In genomic region chr7:29134693-29135386, GRCm38 (mm10) we compare ENCODE assay signal across 9 mouse cellular contexts. TPM values are rescaled to one million over a fixed set of nuclear protein-coding genes. Genes with fewer than 3 reads are reported as not detected.
DNase-seq lines count a peak whose midpoint lies in the region; ATAC-seq lines count a peak whose summit lies in the region.
"Had no signal": no experiment of that assay in that cellular context is flagged by ENCODE, and none has a peak within 500 bp of the region (broad histone marks: within the 10 kb centered on the region; RNA-seq: fewer than 3 reads in every experiment).

Rasgrp4 (plus strand) TSS chr7:29134851.

- 2% methylated on average over 13 of the region's 20 CpGs for WGBS in heart, embryonic 13.5 days
- WGBS in limb, embryonic 11.5 days = 1% methylated on average over 10 of the region's 20 CpGs
- WGBS in midbrain, embryonic 10.5 days = 2% methylated on average over 12 of the region's 20 CpGs
- 3% methylated on average over 13 of the region's 20 CpGs for WGBS in stomach, embryonic 16.5 days

- no peaks in the 10 kb centered on the region for H3K9me3 ChIP-seq in heart, embryonic 13.5 days
- no peaks in the 10 kb centered on the region for H3K9me3 ChIP-seq in limb, embryonic 11.5 days (ENCODE audit: control insufficient read depth, low read length)
- no peaks in the 10 kb centered on the region for H3K9me3 ChIP-seq in midbrain, embryonic 10.5 days (replicated peaks)
- no peaks in the 10 kb centered on the region for H3K9me3 ChIP-seq in stomach, embryonic 16.5 days (replicated peaks; ENCODE audit: control insufficient read depth, low read length)

- H3K4me3 ChIP-seq in heart, embryonic 13.5 days = peak within 1 kb of the TSS; percentile 32
- H3K4me3 ChIP-seq in limb, embryonic 11.5 days (ENCODE audit: low read depth, low read length) = peak within 1 kb of the TSS; percentile 20; the same call in 1 of the 2 replicates
- peak within 1 kb of the TSS; percentile 51 for H3K4me3 ChIP-seq in midbrain, embryonic 10.5 days
- H3K4me3 ChIP-seq in stomach, embryonic 16.5 days (replicated peaks; ENCODE audit: low read length) = peak within 1 kb of the TSS; percentile 19; the same call in 1 of the 2 replicates
- H3K4me3 ChIP-seq: erythroblast, embryonic 14.5 days had no signal

- peaks cover 35% of the 10 kb centered on the region for H3K27me3 ChIP-seq in heart, embryonic 13.5 days (replicated peaks)
- H3K27me3 ChIP-seq in limb, embryonic 11.5 days (ENCODE audit: control insufficient read depth, insufficient read depth, low read length) = no peaks in the 10 kb centered on the region
- H3K27me3 ChIP-seq in midbrain, embryonic 10.5 days (ENCODE audit: low read depth, poor library complexity, severe bottlenecking) = peaks cover 30% of the 10 kb centered on the region
- peaks cover 3% of the 10 kb centered on the region; the same call in 1 of the 2 replicates for H3K27me3 ChIP-seq in stomach, embryonic 16.5 days (ENCODE audit: control insufficient read depth, insufficient read depth, low read length)

- peaks cover 6% of the 10 kb centered on the region; the same call in 1 of the 2 replicates for H3K4me1 ChIP-seq in heart, embryonic 13.5 days
- H3K4me1 ChIP-seq in limb, embryonic 11.5 days (ENCODE audit: control insufficient read depth, insufficient read depth, low read length) = peaks cover 9% of the 10 kb centered on the region
- peaks cover 14% of the 10 kb centered on the region for H3K4me1 ChIP-seq in midbrain, embryonic 10.5 days
- peaks cover 3% of the 10 kb centered on the region; the same call in 1 of the 2 replicates for H3K4me1 ChIP-seq in stomach, embryonic 16.5 days (ENCODE audit: control insufficient read depth, insufficient read depth, low read length)

- peak; percentile 99 for ATAC-seq in CD4-positive, CD25-positive, alpha-beta regulatory T cell, adult 4 months
- ATAC-seq in activated CD4-positive, CD25-positive, alpha-beta regulatory T cell, adult 4 months = peak; percentile 87
- ATAC-seq in heart, embryonic 13.5 days (ENCODE audit: extremely low read depth, insufficient number of reproducible peaks, low FRiP score, low TSS enrichment) = no peak
- no peak for ATAC-seq in limb, embryonic 11.5 days (ENCODE audit: insufficient number of reproducible peaks, low FRiP score, low TSS enrichment, low read depth)
- peak; percentile 60; the same call in 1 of the 2 replicates for ATAC-seq in stomach, embryonic 16.5 days (ENCODE audit: insufficient read depth, low FRiP score)

- H3K4me2 ChIP-seq in heart, embryonic 13.5 days = peak within 1 kb of the TSS; percentile 58
- H3K4me2 ChIP-seq in limb, embryonic 11.5 days (ENCODE audit: low read depth, severe bottlenecking) = peak within 1 kb of the TSS; percentile 50
- peak within 1 kb of the TSS; percentile 51 for H3K4me2 ChIP-seq in stomach, embryonic 16.5 days (ENCODE audit: low read depth, low read length)

- peak; percentile 42 for DNase-seq in limb, embryonic 11.5 days (ENCODE audit: low spot score)
- peak; percentile 32 for DNase-seq in midbrain, embryonic 10.5 days (ENCODE audit: low spot score)
- DNase-seq in right cerebral cortex, postnatal 25 days = no peak
- no peak for DNase-seq in gastrocnemius, postnatal 10 days

- no peaks in the 10 kb centered on the region for H3K36me3 ChIP-seq in heart, embryonic 13.5 days
- H3K36me3 ChIP-seq in limb, embryonic 11.5 days (ENCODE audit: control insufficient read depth, insufficient read depth, low read length) = no peaks in the 10 kb centered on the region
- no peaks in the 10 kb centered on the region for H3K36me3 ChIP-seq in midbrain, embryonic 10.5 days
- H3K36me3 ChIP-seq in stomach, embryonic 16.5 days (ENCODE audit: control insufficient read depth, insufficient read depth, low read length) = no peaks in the 10 kb centered on the region

- H3K9ac ChIP-seq in heart, embryonic 13.5 days = peak within 1 kb of the TSS; percentile 33; the same call in 1 of the 2 replicates
- peak within 1 kb of the TSS; percentile 22; the same call in 1 of the 2 replicates for H3K9ac ChIP-seq in limb, embryonic 11.5 days (ENCODE audit: low read length)
- peak within 1 kb of the TSS; percentile 44; the same call in 1 of the 2 replicates for H3K9ac ChIP-seq in stomach, embryonic 16.5 days (ENCODE audit: low read length)

- H3K27ac ChIP-seq in heart, embryonic 13.5 days (replicated peaks) = no peak within 1 kb of the TSS
- no peak within 1 kb of the TSS for H3K27ac ChIP-seq in limb, embryonic 11.5 days (replicated peaks; ENCODE audit: low read depth, low read length)
- peak within 1 kb of the TSS; percentile 50; the same call in 1 of the 2 replicates for H3K27ac ChIP-seq in midbrain, embryonic 10.5 days (replicated peaks)
- H3K27ac ChIP-seq in stomach, embryonic 16.5 days (ENCODE audit: low read length) = no peak within 1 kb of the TSS

RNA-seq across cellular contexts. Expression of gene Rasgrp4, which starts in this region (rescaled TPM):
- polyA plus RNA-seq in CD4-positive, CD25-positive, alpha-beta regulatory T cell, adult 4 months (2017; shearing (Covaris generic)) = 1 to 10 TPM; 1.1 to 3.2 TPM
- polyA plus RNA-seq in activated CD4-positive, CD25-positive, alpha-beta regulatory T cell, adult 4 months (2017; shearing (Covaris generic)) = 1 to 10 TPM in 1 of 2 experiments, under 1 TPM in 1; 0.95 to 1.1 TPM
- 0.56 and 0.62 TPM in 2 replicates for polyA plus RNA-seq in heart, embryonic 13.5 days (2015; fragmentation: Nextera tagmentation; extraction: Ambion mirVana)
- 0.25 and 0.37 TPM in 2 replicates for polyA plus RNA-seq in limb, embryonic 11.5 days (2014; fragmentation: Nextera tagmentation; extraction: Ambion mirVana)
- 0.33 and 0.76 TPM in 2 replicates for polyA plus RNA-seq in midbrain, embryonic 10.5 days (2016; fragmentation: Nextera tagmentation; extraction: Ambion mirVana)
- 0.56 and 0.61 TPM in 2 replicates for polyA plus RNA-seq in stomach, embryonic 16.5 days (2015; fragmentation: Nextera tagmentation; extraction: Ambion mirVana)
- total RNA-seq in gastrocnemius, postnatal 10 days (2021) = 1 to 10 TPM in 1 of 2 experiments, under 1 TPM in 1; 0.86 to 1.4 TPM

Comparison
In these comparisons a context has a peak if more than half of its experiments do, and no peak if none do; other contexts are left out.
1. Peak in DNase-seq, H3K4me3 ChIP-seq, H3K9ac ChIP-seq and H3K4me2 ChIP-seq in limb, embryonic 11.5 days; RNA of the gene not detected or under 1 TPM.
2. Peak in DNase-seq, H3K4me3 ChIP-seq and H3K27ac ChIP-seq in midbrain, embryonic 10.5 days; RNA of the gene not detected or under 1 TPM.
3. Peak in ATAC-seq, H3K4me3 ChIP-seq, H3K9ac ChIP-seq and H3K4me2 ChIP-seq in stomach, embryonic 16.5 days; RNA of the gene not detected or under 1 TPM.
4. ATAC-seq: peak in CD4-positive, CD25-positive, alpha-beta regulatory T cell, adult 4 months (single experiment) and activated CD4-positive, CD25-positive, alpha-beta regulatory T cell, adult 4 months (single experiment); none in heart, embryonic 13.5 days (single experiment) and limb, embryonic 11.5 days (single experiment).
5. Peak in every context shown above with its lines, with median percentiles within 50 percentile points of each other: H3K4me2 ChIP-seq, H3K4me3 ChIP-seq and H3K9ac ChIP-seq.